Mouse (Mus musculus) spleen, adult 2 months (tissue): ENCODE data around the gene Taf3.

Experiments used
- CTCF ChIP-seq: fragments of 200-500 bp; IDR thresholded peaks from 2 replicates; pipeline ENCODE4 v1.5.1; 2011; ENCODE audit warnings: mild to moderate bottlenecking, inconsistent platforms; ENCODE audit not compliant: insufficient read depth, insufficient read length, insufficient replicate concordance; ENCODE audit errors: extremely low read depth
- POLR2A ChIP-seq: fragments of 200-500 bp; IDR thresholded peaks from 2 replicates; pipeline ENCODE4 v1.6.1; 2011; ENCODE audit warnings: low read depth, low read length, inconsistent platforms

DNA sequence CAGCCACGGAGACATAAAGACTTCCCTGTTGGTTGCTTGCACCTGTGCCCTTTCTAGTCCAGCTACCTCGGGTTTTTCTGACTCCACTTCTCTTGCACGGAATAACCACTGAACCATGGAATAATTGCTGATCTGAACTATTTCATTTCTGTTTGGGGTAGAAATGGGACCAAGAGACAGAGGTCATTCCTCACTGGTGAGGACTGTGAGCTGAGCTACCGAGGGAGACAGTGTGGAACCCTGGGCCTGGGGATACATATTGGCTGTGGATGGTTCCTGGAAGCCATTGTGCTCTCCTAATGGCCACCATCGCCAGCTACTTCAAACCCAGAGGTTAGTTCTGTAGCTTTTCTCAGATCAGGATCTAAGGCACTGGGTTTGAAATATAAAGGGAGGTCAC lies 157.5 kb downstream of the Taf3 start:
- TF ChIP-seq CTCF (no peak), POLR2A (no peak)
